Mouse (Mus musculus): ENCODE measurements at regions not wholly inside any gene's neighbourhood (a gene's known extent, or its start where the extent isn't known, plus 50 kb on each side); places are given as distances from the start of the nearest gene placed in this dataset.

- TF ChIP-seq CTCF (conservative IDR thresholded peaks at IDR 0.05; ENCODE audit: insufficient read depth, insufficient read length, low read depth, low read length) (no peak), POLR2A (IDR thresholded peaks at IDR 0.05; ENCODE audit: low read depth, low read length) (no peak)
These were observed 1042.9 kb downstream of the Robo2 start for GRCm38 (mm10) chr16:73368607-73369233.
